ENCODE assay signal across 8 mouse cellular contexts in genomic region chr2:156324681-156325080, GRCm38 (mm10). TPM values are rescaled to one million over a fixed set of nuclear protein-coding genes. Genes with fewer than 3 reads are reported as not detected.
DNase-seq lines count a peak whose midpoint lies in the region.

No protein-coding gene starts in this region.

- DNase-seq in NIH3T3 (ENCODE audit: low read depth): peak; percentile 50
- peak; percentile 26 for DNase-seq in gastrocnemius, postnatal 10 days
- DNase-seq in kidney, adult 18-20 months: peak; percentile 18
- peak; percentile 89 for DNase-seq in lung, postnatal 10 days
- no peak for DNase-seq in layer of hippocampus, adult 18-20 months (ENCODE audit: low spot score in 2 of 2)
- DNase-seq in cerebellum, postnatal 10 days: no peak
- DNase-seq in thymus, postnatal 36 days: no peak
- DNase-seq in left cerebral cortex, adult 18-20 months (ENCODE audit: low spot score in 2 of 2): no peak

RNA-seq across cellular contexts. Expression of gene Scand1, which starts 12.2 kb away (rescaled TPM):
- total RNA-seq in gastrocnemius, postnatal 10 days (2021): 10 to 100 TPM; 65.9 to 66.4 TPM
- total RNA-seq in layer of hippocampus, adult 18-20 months (2021): 10 to 100 TPM; 91.6 to 95.1 TPM
- 10 to 100 TPM; 79.6 to 86.0 TPM for total RNA-seq in left cerebral cortex, adult 18-20 months (2021)

RNA-seq across cellular contexts. Expression of gene Cnbd2, which starts 12.6 kb away (rescaled TPM):
- 1 to 10 TPM; 1.5 to 1.7 TPM for total RNA-seq in gastrocnemius, postnatal 10 days (2021)
- 1 to 10 TPM; 5.4 to 6.7 TPM for total RNA-seq in layer of hippocampus, adult 18-20 months (2021)
- 1 to 10 TPM; 5.4 to 5.6 TPM for total RNA-seq in left cerebral cortex, adult 18-20 months (2021)

Comparison
In these comparisons a context has a peak if more than half of its experiments do, and no peak if none do; other contexts are left out.
1. DNase-seq: peak in NIH3T3 (single experiment), gastrocnemius, postnatal 10 days (single experiment), kidney, adult 18-20 months (single experiment) and lung, postnatal 10 days (single experiment); none in layer of hippocampus, adult 18-20 months (0 of 2), cerebellum, postnatal 10 days (0 of 2), thymus, postnatal 36 days (0 of 2) and left cerebral cortex, adult 18-20 months (0 of 2).